Comparison of ENCODE assay signal across 13 mouse cellular contexts in genomic region chr8:48740951-48741350, GRCm38 (mm10).
DNase-seq lines count a peak whose midpoint lies in the region; ATAC-seq and TF ChIP-seq lines count a peak whose summit lies in the region.
"Had no signal": no experiment of that assay in that cellular context is flagged by ENCODE, and none has a peak within 500 bp of the region (broad histone marks: within the 10 kb centered on the region; RNA-seq: fewer than 3 reads in every experiment).

No protein-coding gene starts in this region.

- H3K4me3 ChIP-seq in left cerebral cortex, adult 2 months, result peak overlapping the region; percentile 34
- H3K4me3 ChIP-seq in cortical plate, adult 2 months (ENCODE audit: insufficient read depth, low read length), result peak overlapping the region; percentile 35; the same call in 1 of the 2 replicates
- no peak overlapping the region for H3K4me3 ChIP-seq in hindbrain, embryonic 15.5 days
- no peak overlapping the region for H3K4me3 ChIP-seq in midbrain, postnatal 0 days (ENCODE audit: low read depth, low read length)
- H3K4me3 ChIP-seq: myocyte had no signal

- no peak overlapping the region for H3K9ac ChIP-seq in hindbrain, embryonic 15.5 days
- no peak overlapping the region for H3K9ac ChIP-seq in midbrain, postnatal 0 days (replicated peaks; ENCODE audit: low read length, poor library complexity, severe bottlenecking)
- H3K9ac ChIP-seq: lung, embryonic 14.5 days had no signal

- no peaks in the 10 kb centered on the region for H3K36me3 ChIP-seq in hindbrain, embryonic 15.5 days
- H3K36me3 ChIP-seq in midbrain, postnatal 0 days (ENCODE audit: insufficient read depth, low read length), result no peaks in the 10 kb centered on the region

- no peak for TF ChIP-seq CTCF in left cerebral cortex, adult 2 months (IDR thresholded peaks at IDR 0.05)
- no peak for TF ChIP-seq CTCF in cortical plate, adult 2 months (IDR thresholded peaks at IDR 0.05; ENCODE audit: extremely low read depth, insufficient read depth, low read length)
- TF ChIP-seq CTCF in midbrain, postnatal 0 days (IDR thresholded peaks at IDR 0.05), result no peak

- H3K27ac ChIP-seq in left cerebral cortex, adult 2 months, result no peak overlapping the region
- no peak overlapping the region for H3K27ac ChIP-seq in cortical plate, adult 2 months (ENCODE audit: insufficient read depth, low read length)
- no peak overlapping the region for H3K27ac ChIP-seq in hindbrain, embryonic 15.5 days (replicated peaks)
- H3K27ac ChIP-seq in midbrain, postnatal 0 days (ENCODE audit: low read depth, low read length), result peak overlapping the region; percentile 8; the same call in 1 of the 2 replicates

- no peak for DNase-seq in left cerebral cortex, adult 2 months (ENCODE audit: extremely low spot score in 1 of 2, low spot score in 2 of 2)
- no peak for DNase-seq in left cerebral cortex, adult 8-10 months (ENCODE audit: low spot score in 2 of 2)
- peak; percentile 8 for DNase-seq in midbrain, postnatal 0 days (ENCODE audit: low spot score)
- DNase-seq in T-cell, adult 2 months (ENCODE audit: low spot score), result no peak
- DNase-seq: cerebellum, adult 11 months; layer of hippocampus, adult 9-11 months; thymus, adult 18-20 months had no signal

- WGBS in hindbrain, embryonic 15.5 days, result 60% methylated on average over 11 of the region's 11 CpGs
- WGBS in midbrain, postnatal 0 days, result 36% methylated on average over 11 of the region's 11 CpGs

- no peaks in the 10 kb centered on the region for H3K27me3 ChIP-seq in hindbrain, embryonic 15.5 days
- no peaks in the 10 kb centered on the region for H3K27me3 ChIP-seq in midbrain, postnatal 0 days (ENCODE audit: insufficient read depth, low read length)

- intact Hi-C loops in left cerebral cortex, adult 2 months (cut with DNase I), result loop anchor here (2.0 kb wide), 1 partner anchor 102 kb away; the partner anchor contains the start of gene Tenm3

- H3K4me1 ChIP-seq in cortical plate, adult 2 months (ENCODE audit: control insufficient read depth, insufficient read depth, low read length), result no peaks in the 10 kb centered on the region
- peaks cover 11% of the 10 kb centered on the region for H3K4me1 ChIP-seq in hindbrain, embryonic 15.5 days (replicated peaks)
- H3K4me1 ChIP-seq in midbrain, postnatal 0 days (ENCODE audit: insufficient read depth, low read length), result no peaks in the 10 kb centered on the region; the same call in 1 of the 2 replicates

- H3K4me2 ChIP-seq in hindbrain, embryonic 15.5 days, result peak overlapping the region; percentile 56
- H3K4me2 ChIP-seq in midbrain, postnatal 0 days (ENCODE audit: low read depth, low read length, poor library complexity, severe bottlenecking), result peak overlapping the region; percentile 59

- no peak for TF ChIP-seq POLR2A in cortical plate, adult 2 months (IDR thresholded peaks at IDR 0.05; ENCODE audit: extremely low read depth, insufficient read depth, low read length)

- H3K9me3 ChIP-seq in hindbrain, embryonic 15.5 days, result no peaks in the 10 kb centered on the region
- H3K9me3 ChIP-seq in midbrain, postnatal 0 days (ENCODE audit: low read length), result no peaks in the 10 kb centered on the region

- ATAC-seq in hindbrain, embryonic 15.5 days (ENCODE audit: low FRiP score, low read depth), result 0 out of 2 replicates have a peak, but pooled peaks have one; percentile 40
- ATAC-seq in midbrain, postnatal 0 days (ENCODE audit: low FRiP score), result no peak; the same call in 1 of the 2 replicates
- ATAC-seq in CD4-positive, CD25-positive, alpha-beta regulatory T cell, adult 4 months, result no peak
- ATAC-seq: inflammation-experienced regulatory T-cells, adult 6 months had no signal

Comparison
In these comparisons a context has a peak if more than half of its experiments do, and no peak if none do; other contexts are left out.
1. H3K4me3 ChIP-seq: peak in left cerebral cortex, adult 2 months (single experiment) and cortical plate, adult 2 months (single experiment); none in hindbrain, embryonic 15.5 days (single experiment) and midbrain, postnatal 0 days (single experiment).